Mouse (Mus musculus): Measurements from ENCODE around the gene Gsx2.
A peak's percentile ranks its signal among the peaks of the same experiment; 100 is the strongest.

The Gsx2 gene

DNA sequence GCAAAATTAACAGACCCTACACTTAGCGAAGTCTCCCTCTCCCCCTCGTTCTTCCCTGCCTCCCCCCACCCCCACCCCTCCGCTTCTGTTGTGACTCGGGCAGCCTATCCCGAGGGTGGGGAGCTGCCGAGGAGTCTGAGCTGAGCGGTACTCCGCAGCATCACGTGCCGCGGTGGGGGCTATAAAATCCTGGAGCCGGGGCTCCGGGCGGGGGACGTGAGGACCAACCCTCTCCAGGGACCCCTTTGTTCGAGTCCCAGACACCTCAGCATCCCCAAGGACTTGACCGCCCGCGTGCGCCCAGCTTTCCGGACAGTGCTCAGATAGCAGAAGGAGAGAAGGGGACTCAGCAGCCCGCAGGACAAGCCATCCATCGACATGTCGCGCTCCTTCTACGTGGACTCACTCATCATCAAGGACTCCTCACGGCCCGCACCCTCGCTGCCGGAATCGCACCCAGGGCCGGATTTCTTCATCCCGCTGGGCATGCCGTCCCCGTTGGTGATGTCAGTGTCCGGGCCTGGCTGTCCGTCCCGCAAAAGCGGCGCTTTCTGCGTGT lies at the start of gene Gsx2:
Gene Gsx2 (plus strand): TSS at position 219 of the 559 bp plus-strand sequence.
- no peak for DNase-seq (ENCODE audit: low spot score)

DNA sequence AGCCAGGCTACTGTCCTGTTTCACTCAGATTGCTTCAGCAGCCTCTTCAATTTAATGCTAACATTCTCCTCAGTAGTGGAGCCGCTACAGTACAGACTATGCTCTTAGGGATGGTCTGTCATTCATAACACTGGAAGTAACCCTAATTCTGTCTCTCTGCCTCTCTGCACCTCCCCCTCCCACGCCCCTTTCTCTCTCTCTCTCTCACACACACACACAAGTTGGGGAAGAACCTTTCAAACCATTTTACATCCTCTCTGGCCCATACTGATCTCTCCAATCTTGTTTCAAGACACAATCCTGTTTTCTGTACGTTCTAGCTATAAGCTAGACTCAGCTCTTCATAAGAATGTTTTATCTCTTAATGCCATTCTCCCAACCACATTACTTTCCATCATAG lies 39.9 kb upstream of the Gsx2 start:
- no peak for DNase-seq (ENCODE audit: low spot score)

DNA sequence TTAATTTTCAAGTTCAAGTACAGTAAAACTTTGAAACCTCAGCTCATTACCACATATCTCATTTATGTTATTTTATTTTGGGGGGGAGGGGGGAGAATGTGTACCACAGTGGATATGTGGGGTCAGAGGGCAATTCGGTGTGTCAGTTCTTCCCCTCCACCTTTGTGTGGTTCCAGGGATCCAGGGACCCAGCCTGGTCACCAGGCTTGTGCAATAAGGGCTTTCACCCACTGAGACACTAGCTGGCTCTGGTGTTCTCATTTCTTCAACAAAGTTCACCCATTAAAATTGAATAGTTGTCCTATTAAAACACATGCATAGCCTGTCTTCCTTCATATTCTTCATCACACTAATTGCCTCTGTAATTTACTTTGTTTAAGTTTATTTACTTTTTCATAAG lies 36.1 kb upstream of the Gsx2 start:
- DNase-seq (ENCODE audit: low spot score), result no peak

DNA sequence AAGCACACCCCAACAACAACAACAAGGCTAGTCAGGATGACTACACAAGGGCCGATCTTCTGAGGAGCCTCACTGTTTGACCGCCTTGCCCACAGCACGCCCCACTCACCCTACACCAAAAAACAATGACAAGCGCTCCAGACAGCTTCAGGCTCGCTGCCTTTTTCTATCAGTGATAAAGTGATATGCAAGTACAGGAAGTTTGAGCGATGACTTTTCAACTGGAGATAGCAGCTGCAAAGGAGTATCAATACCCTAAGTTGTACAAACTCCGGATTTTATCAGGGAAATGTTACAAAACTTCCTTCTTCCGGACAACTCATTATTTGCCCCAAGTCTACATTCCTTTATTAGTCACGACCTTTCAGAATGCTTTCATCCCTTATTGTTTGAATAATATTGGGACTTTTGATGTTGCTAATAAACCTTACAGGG lies 32.4 kb upstream of the Gsx2 start:
- DNase-seq (ENCODE audit: low spot score), result no peak

DNA sequence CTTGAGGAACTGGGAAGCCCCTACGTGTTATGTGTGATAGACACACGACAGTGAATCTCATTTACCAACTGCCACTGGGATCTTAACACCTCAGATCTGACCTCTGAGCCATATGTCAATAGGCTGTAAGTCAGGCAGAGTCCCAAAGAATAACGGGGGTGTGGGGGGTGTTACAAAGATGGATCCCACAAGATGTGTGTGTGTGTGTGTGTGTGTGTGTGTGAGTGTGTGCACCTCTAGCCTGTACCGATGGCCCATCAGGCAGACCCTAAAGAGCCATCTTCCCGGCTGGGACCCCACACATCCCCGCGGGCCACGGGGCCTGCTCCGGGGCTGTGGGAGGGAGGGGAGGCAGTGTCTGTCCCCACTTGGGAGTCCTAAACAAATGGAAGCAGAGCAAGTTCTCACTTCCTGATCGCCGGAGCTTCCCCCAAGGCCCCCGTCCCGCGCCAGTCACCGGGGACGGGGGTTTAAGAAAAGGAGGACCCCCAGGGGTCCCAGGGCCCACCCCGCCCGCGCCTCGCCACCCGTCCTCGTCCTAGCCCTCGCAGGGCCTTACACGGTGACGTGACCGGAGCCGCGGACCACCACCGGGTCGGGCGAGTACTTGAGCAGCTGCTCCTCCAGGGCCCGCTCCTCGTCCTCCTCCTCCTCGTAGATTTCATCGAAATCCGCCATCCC lies 31.6 kb upstream of the Gsx2 start:
- DNase-seq (ENCODE audit: low spot score), result peak; percentile 17

DNA sequence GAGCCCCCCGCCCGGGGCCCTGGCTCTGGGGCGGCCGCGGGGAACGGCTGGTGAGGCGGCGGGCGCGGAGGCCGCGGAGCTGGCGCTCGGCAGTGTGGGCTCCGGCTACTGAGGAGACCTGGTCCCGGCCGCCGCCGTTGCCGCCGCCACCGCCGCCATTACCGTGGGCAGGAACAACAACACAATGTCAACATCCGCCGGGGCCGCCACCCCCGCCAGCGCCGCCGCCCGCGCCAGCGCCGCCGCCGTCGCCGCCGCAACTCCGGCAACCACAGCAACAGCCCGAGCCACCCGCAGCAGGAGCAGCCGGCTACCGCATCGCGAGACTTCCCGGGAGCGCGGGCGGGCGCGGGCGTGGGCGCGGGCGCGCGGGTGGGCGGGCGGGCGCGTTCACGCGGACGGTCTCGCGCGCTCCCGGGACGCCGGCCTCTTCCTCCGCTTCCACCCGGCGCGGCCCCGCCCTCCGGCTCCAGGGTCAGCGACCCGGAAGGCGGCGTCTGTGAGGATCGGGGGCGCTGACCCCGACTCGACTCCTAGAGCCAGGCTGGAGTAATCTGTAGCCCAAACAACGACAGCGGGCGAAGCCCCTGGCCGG lies 31.0 kb upstream of the Gsx2 start, which contains the start of gene Chic2:
Gene Chic2 (minus strand): TSS at position 465 of the 595 bp plus-strand sequence.
- DNase-seq (ENCODE audit: low spot score), result peak; percentile 84

DNA sequence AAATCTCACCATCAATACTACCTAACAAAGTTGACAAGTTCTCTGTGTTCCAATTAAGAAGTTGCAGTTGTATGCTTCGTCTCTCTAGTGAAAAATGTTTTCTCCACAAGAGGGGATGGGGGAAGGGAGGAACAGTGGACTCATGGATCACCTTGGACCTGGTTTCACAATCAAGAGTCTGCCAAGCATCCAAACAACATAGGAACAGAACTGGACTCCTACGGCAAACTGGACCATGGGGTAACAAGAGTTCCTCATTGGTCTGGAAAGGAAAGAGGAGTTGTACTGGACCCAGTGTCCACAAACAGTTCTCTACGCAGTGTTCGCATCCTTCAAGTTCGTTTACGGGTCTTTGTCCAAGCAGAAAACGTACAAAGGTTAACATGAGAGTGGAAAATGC lies 30.0 kb upstream of the Gsx2 start:
- DNase-seq (ENCODE audit: low spot score), result no peak

DNA sequence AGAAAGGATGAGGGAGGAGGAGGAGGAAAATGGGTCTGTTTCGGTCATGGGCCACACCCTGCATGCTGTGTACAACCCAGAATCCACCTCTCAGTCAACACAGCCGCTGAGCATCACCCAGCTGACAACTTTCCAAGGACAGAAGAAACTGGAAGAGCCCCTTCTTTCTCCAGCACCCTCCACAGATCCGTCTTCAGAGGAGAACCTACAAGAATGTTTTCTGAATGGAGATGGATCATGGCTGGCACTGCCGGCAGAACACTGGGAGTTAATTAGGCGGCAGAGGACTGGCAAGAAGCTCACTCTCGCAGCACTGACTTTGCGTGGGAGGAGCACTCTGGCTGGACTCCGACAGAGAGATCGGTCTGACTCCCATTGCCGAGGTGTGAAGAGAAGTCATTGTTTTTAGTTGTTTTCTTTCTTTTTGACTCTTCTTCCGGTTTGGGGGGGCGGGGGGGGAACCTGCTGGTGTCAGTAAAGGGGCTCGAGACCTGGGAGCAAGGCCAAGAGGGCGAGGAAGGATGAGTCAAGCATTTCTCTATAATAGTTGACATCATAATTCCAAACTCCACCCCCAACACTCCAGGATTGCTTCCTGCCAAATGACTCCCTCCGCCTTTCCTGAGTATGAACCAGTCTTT lies 28.6 kb upstream of the Gsx2 start:
- peak; percentile 59 for DNase-seq (ENCODE audit: low spot score)

DNA sequence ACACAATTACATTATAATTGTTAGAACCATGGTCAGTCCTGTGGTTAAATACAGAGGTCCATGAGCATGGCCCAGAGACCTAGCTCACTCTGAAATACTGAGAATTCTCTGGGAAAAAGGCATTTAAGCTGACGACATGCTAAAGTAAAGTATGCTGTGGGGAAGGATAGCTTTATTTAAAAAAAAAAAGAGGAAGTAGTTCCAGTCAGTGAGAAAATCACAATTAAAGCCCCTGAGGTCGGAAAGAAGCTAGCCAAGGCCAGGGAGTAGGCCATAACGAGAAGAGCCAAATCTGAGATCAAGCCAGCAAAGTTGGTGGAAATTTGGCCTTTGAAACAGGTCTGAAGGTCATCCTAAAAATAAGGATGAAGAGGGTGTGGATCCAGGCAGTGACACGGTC lies 24.3 kb upstream of the Gsx2 start:
- no peak for DNase-seq (ENCODE audit: low spot score)

DNA sequence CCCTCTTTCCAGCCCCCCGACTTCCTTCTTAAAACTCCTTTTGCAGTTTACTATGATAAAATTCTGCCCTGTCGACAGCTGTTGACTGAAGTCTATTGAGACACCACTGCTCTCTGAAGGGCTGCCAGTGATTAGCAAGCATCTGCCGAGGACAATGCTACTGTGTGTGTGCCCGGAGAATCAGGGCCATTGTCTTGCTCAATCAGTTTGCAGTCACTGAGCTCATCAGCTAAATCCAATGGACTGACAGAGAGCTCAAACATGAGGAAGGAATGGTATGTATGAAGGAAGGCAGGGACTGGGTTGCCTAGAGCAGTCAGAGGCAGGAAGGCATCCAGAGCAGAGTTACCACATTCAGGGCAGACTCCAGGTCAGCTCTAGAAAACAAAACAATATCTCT lies 12.2 kb upstream of the Gsx2 start:
- no peak for DNase-seq (ENCODE audit: low spot score)

DNA sequence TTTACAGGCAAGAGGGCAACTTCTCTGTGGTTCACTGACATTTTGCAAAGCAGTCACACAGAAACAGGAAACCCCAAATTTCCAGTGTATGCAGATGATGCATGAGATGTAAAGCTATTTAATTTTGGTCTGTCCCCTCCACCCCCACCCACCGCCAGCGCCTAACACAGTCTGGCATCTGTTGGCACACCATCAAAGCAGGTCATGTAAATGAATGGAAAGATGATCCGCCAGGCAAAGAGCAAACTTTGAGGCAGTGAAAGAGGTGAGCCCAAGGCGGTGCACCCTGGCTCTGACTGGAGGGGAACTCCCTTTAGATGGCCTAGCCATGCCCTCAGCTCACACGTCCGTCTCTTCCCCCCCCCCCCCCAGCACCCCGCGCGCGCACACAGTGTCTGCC lies 8.7 kb upstream of the Gsx2 start:
- DNase-seq (ENCODE audit: low spot score), result no peak

DNA sequence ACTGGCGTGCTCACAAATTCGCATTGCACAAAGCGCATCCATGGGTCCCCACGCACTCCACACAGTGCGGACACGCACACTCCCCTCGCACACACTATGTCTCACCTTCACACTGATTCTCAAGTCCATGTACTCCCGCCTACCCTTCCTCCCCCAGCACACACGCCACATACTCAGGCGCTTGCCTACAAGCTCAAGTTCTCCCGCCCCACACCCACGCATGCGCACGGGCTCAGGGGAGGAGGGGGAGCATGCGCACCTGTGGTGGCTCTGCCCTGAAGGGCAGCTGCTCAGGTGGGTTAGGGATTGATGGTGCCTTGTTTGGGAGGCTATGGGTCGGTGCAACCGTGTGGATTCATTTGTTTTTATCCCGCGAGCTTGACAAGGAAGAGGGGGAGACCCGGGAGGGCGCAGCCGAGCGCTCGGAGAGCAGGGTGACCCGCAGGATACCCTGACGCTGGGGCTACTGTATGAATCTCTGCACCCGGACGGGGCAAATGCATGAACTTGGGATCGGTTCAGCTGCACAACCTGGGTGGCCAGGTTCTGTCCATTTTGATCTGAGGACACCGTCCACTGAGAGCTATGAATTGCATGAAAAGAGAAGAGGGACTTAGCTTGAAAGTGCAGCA lies 8.2 kb upstream of the Gsx2 start:
- peak; percentile 51 for DNase-seq (ENCODE audit: low spot score)

DNA sequence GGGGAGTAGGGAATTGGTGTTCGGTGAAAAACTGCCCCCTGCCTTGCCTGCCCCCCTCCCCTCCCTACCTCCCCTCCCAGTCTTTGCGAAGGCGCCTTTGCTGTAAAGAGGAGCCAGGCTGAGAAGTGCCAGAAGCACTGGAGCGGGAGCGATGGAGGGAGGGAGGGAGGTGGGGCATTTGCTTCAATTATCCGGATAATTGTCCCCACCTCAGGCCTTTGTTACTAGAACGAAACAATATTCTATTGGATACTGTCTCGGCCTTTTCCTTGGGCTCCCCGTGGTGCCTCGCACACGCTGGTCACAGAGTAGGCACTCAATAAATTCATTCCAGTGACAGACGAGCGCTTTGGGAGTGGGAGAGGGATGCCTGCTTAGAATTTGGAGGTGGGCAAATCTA lies 5.3 kb upstream of the Gsx2 start:
- no peak for DNase-seq (ENCODE audit: low spot score)

DNA sequence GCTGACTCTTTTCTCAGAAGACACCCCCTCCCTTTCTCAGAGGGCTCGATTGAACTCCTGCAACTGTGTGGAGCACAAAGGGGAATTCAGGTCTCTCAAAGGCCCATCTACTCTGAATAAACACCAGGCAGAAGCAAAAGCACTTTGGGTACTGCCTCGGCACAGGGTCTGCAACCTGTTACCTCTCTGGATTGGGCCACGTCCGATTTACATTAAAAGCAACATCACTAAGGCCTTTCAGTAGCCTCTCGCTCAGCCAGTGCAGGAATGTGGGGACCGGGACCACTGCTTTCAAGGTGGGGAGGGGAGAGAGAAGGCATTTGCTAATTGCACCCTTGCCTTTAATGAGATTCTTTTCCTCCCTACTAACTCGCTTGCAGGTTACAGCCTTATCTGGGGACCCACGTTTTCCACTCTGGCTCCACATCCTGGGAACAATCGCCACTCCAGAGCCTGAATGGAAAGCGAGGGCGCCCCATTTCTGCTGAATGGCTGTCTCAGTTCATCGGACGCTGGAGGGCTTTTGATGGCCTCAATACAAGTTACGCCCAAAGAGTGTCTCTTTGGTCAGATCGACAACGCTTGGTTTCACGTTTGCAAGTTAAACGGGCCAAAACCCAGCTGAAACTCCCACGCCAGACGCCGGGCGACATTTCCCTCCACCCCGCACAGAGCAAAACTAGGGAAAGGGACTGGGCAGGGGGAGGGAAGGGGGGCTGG lies 4.6 kb upstream of the Gsx2 start:
- DNase-seq (ENCODE audit: low spot score), result no peak

DNA sequence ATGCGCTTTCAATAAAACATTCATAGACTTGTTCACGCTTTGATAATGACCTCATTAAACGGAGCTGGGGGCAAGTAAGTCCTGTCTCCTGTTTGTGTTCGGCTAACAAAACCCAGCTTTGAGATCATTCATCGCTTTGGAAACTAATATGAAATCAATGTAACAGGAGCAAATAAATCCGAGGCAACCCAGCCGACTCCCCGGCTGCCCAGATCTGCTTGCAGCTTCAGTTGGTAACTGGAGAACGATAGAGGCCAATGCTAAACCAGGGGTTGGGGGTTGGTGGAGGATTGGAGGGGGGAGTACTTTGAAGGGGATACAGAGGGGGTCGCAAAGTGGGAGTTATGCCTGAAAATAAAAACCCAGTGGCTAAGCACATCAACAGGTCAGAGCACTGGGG lies 3.5 kb upstream of the Gsx2 start:
- DNase-seq (ENCODE audit: low spot score), result no peak

DNA sequence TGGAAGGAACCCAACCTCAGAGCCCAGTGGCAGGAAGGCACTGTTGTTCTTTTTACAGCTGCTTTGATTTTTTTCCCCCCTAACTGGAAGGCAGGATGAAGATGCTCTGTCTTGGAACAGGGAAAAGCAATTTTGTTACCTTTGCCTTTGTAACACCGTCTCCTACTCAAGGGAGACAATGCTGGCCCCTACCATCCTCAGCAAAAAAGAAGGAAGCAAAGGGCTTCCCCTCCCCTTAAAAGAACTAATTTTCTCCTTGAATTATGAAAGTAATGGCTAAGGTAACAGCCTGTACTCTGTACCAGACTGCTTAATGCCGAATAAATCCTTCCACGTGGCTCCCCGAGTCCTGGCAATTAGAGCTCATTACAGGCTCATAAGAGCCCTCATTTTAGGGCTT lies 2.9 kb upstream of the Gsx2 start:
- no peak for DNase-seq (ENCODE audit: low spot score)

DNA sequence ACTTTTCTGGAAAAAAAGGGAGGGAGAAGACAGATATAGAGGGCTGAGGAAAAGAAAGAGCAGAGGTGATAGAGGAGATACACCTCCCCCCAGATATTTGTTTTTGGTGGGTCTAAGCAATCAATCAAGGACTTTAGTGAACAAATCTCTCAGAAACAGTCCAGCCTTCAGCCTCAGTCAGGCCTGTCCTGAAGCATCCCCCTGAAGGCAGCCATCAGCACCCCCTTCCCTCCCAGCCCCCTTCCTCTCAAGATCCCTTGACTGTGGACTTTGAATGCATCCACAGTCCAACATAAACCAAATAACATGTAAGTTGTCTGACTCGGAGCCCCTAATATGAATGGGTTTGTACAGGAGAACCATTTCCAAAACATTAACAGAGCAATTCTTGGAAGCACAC lies 2.2 kb upstream of the Gsx2 start:
- no peak for DNase-seq (ENCODE audit: low spot score)

DNA sequence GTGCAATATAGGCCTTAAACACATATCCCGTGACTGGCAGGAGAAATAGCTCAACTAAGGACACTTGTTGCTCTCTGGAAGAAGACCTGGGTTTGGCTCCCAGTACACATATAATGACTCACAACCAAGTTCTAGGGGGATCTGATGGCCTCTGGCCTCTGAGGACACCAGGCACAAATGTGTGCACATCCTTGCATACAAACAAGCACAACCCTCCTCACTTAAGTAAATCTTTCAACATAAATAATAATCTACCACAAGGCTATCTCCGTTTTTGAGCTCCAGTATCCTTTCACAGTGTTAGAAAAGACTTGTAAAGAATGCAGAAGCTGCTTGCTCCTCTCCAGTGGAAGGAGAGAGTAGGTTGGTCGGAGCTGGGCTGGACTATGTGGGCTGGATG lies 1.7 kb upstream of the Gsx2 start:
- no peak for DNase-seq (ENCODE audit: low spot score)

DNA sequence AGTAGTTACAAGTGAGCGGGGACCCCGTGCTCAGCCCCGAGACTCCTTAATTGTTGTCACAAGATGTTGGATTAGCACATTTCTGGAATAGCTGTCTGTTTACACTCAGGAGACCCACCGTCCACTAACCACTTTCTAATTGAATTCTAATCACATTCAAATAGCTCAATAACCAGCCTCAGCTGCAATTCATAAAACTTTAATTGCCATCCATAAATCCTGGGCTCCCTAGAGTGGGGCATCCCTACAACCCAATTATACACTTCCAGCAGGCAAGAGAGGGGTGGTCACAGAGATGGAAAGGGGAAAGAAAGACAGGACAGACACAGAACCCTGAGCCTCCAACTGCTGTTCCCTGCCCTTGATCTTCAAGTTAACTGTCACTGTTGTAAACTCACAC lies 1.3 kb upstream of the Gsx2 start:
- DNase-seq (ENCODE audit: low spot score), result no peak

DNA sequence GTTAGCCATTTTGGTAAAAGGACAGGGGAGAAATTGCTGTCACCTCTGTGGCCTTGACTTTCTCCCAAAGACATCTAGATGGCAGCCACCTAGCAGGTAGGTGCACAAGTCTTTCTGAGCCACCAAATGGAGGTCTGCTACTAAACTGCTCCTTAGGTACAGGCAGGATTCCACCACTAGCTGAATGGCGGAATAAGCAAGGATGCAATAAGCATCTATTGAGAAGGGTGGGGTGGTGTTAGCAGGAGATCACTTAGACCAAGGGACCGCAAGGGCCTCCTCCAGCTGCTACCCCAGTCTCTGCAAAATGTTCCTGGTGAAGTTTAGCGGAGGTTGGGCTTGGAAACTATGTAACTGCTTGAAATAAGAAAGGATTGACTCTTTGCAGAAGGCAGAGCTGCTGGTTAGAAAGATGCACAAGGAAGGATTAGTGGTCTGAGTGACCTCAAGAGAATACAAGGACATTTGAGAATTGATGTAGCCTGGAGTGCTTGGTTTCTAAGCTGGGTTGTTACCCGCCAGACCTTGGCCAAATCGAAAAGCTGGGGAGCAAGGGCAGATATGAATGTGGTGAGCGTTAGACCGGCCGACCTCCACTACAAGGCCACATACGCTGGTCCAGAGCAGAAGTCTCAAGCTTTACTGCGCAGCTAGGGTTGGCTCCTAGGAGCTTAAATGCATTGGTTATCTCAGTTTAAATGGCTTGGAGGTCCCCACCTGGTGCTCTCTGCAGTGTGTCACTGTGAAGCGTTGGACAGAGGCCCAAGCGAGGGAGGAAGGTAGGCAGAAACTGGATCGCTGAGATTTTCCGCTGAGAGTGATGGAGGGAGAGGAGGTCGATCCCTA lies 641 bp upstream of the Gsx2 start:
- DNase-seq (ENCODE audit: low spot score), result no peak

Measured in urinary bladder, postnatal 14 days (tissue).